Mouse (Mus musculus): ENCODE measurements around the gene Jph3.

GRCm38 (mm10) chr8:121734262-121734661 lies 4.8 kb downstream of the Jph3 start:
- TF ChIP-seq CTCF (IDR thresholded peaks at IDR 0.05; ENCODE audit: low read depth) = no peak
- TF ChIP-seq EP300 (IDR thresholded peaks at IDR 0.05; ENCODE audit: low read depth) = no peak

Data from liver, postnatal 0 days (tissue).